Mouse (Mus musculus) cortical plate, adult 2 months (tissue): ENCODE results near the gene Caskin2. TPM values are rescaled to one million over a fixed set of nuclear protein-coding genes. Genes with fewer than 3 reads are reported as not detected.
A peak's percentile ranks its signal among the peaks of the same experiment; 100 is the strongest.

Experiments
- H3K27ac ChIP-seq: fragments of 200-500 bp; 2 replicates; pipeline ENCODE4 v1.5.1; 2012; ENCODE audit warnings: low read length, control low read depth, inconsistent platforms; ENCODE audit not compliant: insufficient read depth
- H3K4me1 ChIP-seq: fragments of 200-500 bp; 2 replicates; pipeline ENCODE4 v1.6.1; 2011; ENCODE audit warnings: low read length; ENCODE audit not compliant: control insufficient read depth, insufficient read depth
- H3K4me3 ChIP-seq: fragments of 200-500 bp; 2 replicates; pipeline ENCODE4 v1.5.1; 2011; ENCODE audit warnings: mild to moderate bottlenecking, low read length, control low read depth; ENCODE audit not compliant: insufficient read depth
- CTCF ChIP-seq: fragments of 200-500 bp; IDR thresholded peaks from 2 replicates; pipeline ENCODE4 v1.5.1; 2011; ENCODE audit warnings: mild to moderate bottlenecking, control low read depth, low read length; ENCODE audit not compliant: insufficient read depth; ENCODE audit errors: extremely low read depth
- POLR2A ChIP-seq: fragments of 200-500 bp; IDR thresholded peaks from 2 replicates; pipeline ENCODE4 v1.6.1; 2011; ENCODE audit warnings: mild to moderate bottlenecking, low read length, control low read depth; ENCODE audit not compliant: insufficient read depth; ENCODE audit errors: extremely low read depth
- polyA plus RNA-seq: library from polyadenylated mRNA; depleted of rRNA; stranded (reverse); fragments of >200 nt; gene quantifications from 2 replicates; pipeline ENCODE4 v1.2.3, GENCODE M21; 2012

The Caskin2 gene
- polyA plus RNA-seq, 1 experiment, result 24.1 TPM

GRCm38 (mm10) chr11:115832523-115832922, 19.1 kb upstream of the Caskin2 start:
- H3K4me1 ChIP-seq, result no peaks in the 10 kb centered on the region
- H3K27ac ChIP-seq, result no peak overlapping the region
- H3K4me3 ChIP-seq, result no peak overlapping the region
- TF ChIP-seq POLR2A (no peak), CTCF (no peak)

DNA sequence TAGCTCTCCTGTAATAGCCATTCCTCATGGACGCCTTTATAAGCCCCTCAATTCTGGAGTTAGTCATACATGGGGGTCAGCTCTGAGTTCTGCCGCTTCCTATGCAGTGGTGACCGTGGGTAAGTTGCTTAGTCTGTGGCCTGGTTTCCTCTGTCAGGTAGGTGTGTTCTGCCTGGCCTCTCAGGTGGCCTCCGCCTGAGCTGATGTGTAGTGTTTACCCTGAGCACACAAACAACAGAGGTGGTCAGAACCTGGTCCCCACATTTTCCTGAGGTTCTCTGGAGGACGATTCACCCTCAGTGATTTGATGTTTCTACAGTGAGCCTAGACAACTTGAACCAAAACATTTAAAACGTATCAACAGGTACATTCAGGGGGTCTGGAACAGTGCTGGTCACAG, 18.6 kb upstream of the Caskin2 start:
- TF ChIP-seq CTCF, result no peak
- TF ChIP-seq POLR2A, result no peak

DNA sequence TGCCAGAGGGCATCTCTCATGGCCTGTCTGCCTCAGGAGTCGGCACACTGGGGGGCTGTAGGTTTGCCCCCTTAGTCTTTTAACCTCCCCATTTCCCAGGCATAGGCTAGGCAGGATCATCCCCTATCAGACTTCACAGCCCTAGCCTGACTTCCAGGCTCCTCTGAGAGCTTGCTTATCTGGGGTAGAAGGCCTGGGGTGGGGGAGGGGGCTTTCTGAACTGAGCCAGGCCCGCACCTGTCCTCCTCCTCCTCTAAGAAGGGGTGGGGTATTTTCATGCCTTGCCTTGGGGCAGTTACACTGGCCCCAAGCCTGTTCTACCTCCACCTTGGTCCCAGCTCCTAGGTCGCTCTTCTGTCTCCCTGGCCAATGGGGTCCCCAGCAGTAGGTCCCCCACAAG, 18.1 kb upstream of the Caskin2 start:
- H3K4me3 ChIP-seq, result no peak overlapping the region
- H3K27ac ChIP-seq, result no peak overlapping the region
- TF ChIP-seq POLR2A (no peak), CTCF (no peak)
- no peaks in the 10 kb centered on the region for H3K4me1 ChIP-seq

More for the DNA sequence above, 18.6 kb upstream of the Caskin2 start:
- Histone ChIP-seq H3K27ac (no peak overlapping the region), H3K4me3 (no peak overlapping the region), H3K4me1 (no peaks in the 10 kb centered on the region)

DNA sequence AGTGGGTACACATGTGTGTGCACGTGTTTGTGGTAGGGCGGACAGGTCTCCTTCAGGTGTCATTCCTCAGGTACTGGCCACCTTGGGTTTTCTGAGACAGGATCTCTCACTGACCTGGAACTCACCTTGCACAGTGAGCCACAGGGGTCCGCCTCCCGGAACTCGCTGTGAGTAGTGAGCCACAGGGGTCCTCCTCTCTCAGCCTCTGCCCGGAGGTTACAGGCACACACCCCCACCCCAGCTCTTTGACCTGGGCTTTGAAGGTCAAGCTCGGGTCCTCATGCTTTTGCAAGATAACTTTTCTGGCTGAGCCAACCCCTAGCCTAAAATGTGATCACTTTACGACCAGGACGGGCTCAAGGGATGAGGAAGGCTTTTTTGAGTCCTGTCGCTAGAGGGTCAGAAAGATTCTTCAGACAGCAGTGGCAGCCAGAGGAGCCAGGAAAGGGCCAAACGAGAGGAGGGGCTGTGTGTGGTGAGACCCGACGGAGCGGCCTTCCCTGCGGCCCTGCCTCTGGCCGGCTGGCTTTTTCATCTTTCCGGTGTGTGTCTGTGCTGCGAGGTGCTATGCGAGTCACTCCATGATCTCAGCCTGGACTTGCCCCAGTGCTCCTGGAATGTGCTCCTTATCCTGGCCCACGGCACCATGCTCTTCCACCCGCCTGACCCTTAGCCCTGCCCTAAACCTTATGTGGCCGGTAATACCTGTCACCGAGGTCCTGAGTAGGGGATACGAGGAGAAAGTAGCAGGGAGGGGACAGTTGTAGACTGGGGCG, 17.3 kb upstream of the Caskin2 start:
- TF ChIP-seq CTCF (no peak), POLR2A (no peak)
- no peak overlapping the region for H3K4me3 ChIP-seq
- H3K4me1 ChIP-seq, result no peaks in the 10 kb centered on the region
- H3K27ac ChIP-seq, result no peak overlapping the region

GRCm38 (mm10) chr11:115829036-115829435, 15.6 kb upstream of the Caskin2 start:
- no peak overlapping the region for H3K4me3 ChIP-seq
- TF ChIP-seq POLR2A, result no peak
- no peak for TF ChIP-seq CTCF
- H3K4me1 ChIP-seq, result no peaks in the 10 kb centered on the region
- no peak overlapping the region for H3K27ac ChIP-seq

DNA sequence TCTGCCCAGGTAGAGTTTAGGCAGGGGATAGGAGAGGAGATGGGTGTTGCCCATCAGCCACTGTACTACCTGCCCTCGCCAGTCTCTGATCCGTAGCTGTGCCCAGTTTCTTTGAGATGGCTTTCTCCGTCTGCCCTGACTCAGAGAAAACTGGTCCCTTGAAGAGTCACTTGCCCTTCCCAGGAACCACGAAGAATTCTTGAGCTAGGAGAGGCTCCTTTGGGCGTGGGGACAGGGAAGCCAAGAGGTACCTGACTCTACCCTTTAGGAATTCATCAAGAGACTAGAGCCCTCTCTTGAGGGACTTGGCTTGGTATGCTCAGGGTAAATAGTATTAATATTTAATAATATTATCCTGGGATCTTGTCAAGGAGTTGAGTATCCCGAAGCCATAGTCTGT, 14.2 kb upstream of the Caskin2 start:
- Histone ChIP-seq H3K4me1 (no peaks in the 10 kb centered on the region), H3K27ac (no peak overlapping the region), H3K4me3 (no peak overlapping the region)
- TF ChIP-seq POLR2A (no peak), CTCF (no peak)

- TF ChIP-seq POLR2A, result no peak
- no peak for TF ChIP-seq CTCF
- H3K27ac ChIP-seq, result no peak overlapping the region
- H3K4me1 ChIP-seq, result no peaks in the 10 kb centered on the region
- H3K4me3 ChIP-seq, result no peak overlapping the region
Measured at GRCm38 (mm10) chr11:115826487-115826886, 13.0 kb upstream of the Caskin2 start.

DNA sequence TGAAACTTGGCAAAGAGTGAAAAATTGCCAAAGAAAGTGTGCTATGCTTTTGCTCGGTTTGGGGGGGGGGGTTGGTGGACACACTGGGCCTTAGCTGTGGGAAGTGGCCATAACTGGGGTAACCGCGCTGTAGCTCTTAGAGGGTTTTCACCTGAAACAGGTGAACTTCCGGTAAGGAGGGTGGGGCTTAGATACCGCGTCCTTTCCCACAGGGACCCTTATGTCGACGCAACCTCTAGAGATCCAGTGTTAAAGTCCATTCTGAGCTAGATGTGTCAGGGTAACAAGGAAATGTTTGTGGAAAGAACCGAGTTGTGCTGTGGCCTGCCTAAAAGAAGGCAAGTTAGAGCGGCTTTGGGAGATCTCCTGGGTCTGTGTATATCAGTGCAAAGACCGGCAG, 11.4 kb upstream of the Caskin2 start:
- Histone ChIP-seq H3K4me3 (no peak overlapping the region; the same call in 1 of the 2 replicates), H3K4me1 (no peaks in the 10 kb centered on the region), H3K27ac (no peak overlapping the region)
- TF ChIP-seq CTCF (no peak), POLR2A (no peak)

DNA sequence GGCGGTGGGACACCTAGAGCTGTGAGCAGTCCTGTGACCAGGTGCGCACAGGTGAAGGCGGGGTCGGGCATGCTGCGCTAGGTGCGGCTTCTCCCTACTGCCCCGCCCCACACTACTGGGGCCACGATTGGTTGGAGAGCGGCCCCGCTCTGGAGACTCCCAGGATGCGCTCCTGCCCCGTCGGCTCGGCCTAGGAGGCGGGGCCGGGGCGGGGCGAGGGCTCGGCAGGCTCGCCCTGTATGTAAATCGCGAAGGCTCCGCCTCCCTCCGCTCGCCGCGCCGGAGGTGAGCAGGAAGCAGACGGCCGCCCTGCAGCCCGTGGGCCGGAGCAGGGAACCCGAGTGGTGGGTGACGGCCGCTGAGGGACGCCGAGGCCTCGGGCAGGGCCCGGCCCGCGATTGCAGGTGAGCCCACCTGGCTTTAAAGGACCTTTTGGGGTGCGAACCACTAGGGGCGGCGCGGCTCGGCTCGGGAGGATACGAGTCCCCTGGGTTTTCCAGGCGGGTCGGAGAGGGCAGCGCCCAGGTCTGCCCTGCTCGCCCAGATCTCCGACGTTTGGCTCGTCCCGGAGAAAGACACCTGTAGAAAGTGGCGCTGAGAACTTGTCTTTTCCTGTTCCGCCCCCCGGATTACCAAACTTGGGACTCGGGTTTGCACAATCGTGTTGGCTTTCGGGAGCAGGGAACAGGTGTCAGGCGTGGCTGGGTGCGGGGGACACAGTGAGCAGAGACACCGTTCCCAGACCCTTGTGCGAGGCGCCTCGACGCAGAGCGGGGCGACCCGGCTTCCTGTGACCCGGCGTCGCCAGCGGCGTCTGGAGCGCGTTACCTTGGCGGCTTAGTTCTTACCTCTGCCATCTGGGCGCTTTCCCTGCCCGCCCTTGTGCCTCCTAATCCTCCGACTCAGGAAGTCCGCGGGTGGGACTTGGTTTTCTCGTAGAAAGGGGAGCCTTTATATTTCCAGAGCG, 10.6 kb upstream of the Caskin2 start, which contains the start of gene Llgl2:
TSS of gene Llgl2 (plus strand) at position 276 of the 967 bp plus-strand sequence.
- peak within 1 kb of the TSS; percentile 49 for H3K4me3 ChIP-seq
- no peak for TF ChIP-seq CTCF
- no peak for TF ChIP-seq POLR2A

More for the DNA sequence above, 10.6 kb upstream of the Caskin2 start, which contains the start of gene Llgl2:
- H3K27ac ChIP-seq, result no peak within 1 kb of the TSS
- no peaks in the 10 kb centered on the region for H3K4me1 ChIP-seq
